Mouse (Mus musculus) cortical plate, adult 2 months (tissue): Measurements from ENCODE around the gene Cep68. TPM values are rescaled to one million over a fixed set of nuclear protein-coding genes. Genes with fewer than 3 reads are reported as not detected.

Source experiments
- H3K27ac ChIP-seq: fragments of 200-500 bp; 2 replicates; pipeline ENCODE4 v1.5.1; 2012; ENCODE audit warnings: low read length, control low read depth, inconsistent platforms; ENCODE audit not compliant: insufficient read depth
- H3K4me1 ChIP-seq: fragments of 200-500 bp; 2 replicates; pipeline ENCODE4 v1.6.1; 2011; ENCODE audit warnings: low read length; ENCODE audit not compliant: control insufficient read depth, insufficient read depth
- H3K4me3 ChIP-seq: fragments of 200-500 bp; 2 replicates; pipeline ENCODE4 v1.5.1; 2011; ENCODE audit warnings: mild to moderate bottlenecking, low read length, control low read depth; ENCODE audit not compliant: insufficient read depth
- CTCF ChIP-seq: fragments of 200-500 bp; IDR thresholded peaks from 2 replicates; pipeline ENCODE4 v1.5.1; 2011; ENCODE audit warnings: mild to moderate bottlenecking, control low read depth, low read length; ENCODE audit not compliant: insufficient read depth; ENCODE audit errors: extremely low read depth
- POLR2A ChIP-seq: fragments of 200-500 bp; IDR thresholded peaks from 2 replicates; pipeline ENCODE4 v1.6.1; 2011; ENCODE audit warnings: mild to moderate bottlenecking, low read length, control low read depth; ENCODE audit not compliant: insufficient read depth; ENCODE audit errors: extremely low read depth
- polyA plus RNA-seq: library from polyadenylated mRNA; depleted of rRNA; stranded (reverse); fragments of >200 nt; gene quantifications from 2 replicates; pipeline ENCODE4 v1.2.3, GENCODE M21; 2012; rRNA removed

Cep68 gene
- 17.3 and 17.8 TPM in 2 replicates for polyA plus RNA-seq

DNA sequence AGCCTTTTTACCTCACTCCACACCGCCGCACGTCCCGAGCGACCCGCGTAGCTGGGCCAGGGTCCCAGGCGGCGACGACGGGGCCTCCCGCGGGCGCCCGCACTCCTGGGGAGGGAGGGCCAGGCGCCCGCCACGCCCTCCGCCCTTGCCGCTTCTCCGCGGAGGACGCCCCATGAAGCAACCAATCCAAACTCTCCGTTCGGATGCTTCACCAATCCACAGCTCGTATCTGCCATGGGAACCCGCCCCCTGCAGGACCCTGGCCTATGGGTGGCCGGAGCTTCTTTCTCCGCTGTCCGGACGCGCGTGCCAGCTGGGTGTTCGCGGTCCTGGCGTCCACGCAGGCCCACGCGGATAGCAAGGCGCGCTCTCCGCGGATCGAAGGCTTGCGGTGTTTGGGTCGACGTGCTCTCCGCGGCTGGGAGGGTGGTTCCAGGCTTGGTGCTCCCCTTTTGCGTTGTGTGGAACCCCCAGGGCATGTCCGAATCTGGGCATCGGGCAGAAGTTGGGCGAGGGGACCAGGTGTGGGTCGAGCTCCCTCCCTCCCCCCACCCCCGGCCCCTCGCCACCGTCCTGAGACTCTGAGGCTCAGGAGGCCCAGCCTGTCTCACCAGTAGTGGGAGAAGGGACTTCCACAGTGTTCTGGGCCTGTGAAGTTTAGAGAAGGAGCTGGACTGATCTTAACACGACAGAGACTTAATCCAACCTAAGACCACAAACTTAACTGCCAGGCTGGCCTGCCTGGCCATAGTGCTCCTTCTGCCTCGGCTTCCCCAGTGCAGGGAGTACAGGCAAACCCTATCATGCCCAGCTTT lies at the start of gene Cep68:
Gene Cep68 (minus strand): TSS at position 134 of the 815 bp plus-strand sequence.
- peak within 1 kb of the TSS; percentile 69 for H3K27ac ChIP-seq
- TF ChIP-seq POLR2A = 0 out of 2 replicates have a peak, but pooled peaks have one; percentile 41
- no peak for TF ChIP-seq CTCF
- H3K4me3 ChIP-seq = peak within 1 kb of the TSS; percentile 57
- peaks cover 10% of the 10 kb centered on the region for H3K4me1 ChIP-seq

DNA sequence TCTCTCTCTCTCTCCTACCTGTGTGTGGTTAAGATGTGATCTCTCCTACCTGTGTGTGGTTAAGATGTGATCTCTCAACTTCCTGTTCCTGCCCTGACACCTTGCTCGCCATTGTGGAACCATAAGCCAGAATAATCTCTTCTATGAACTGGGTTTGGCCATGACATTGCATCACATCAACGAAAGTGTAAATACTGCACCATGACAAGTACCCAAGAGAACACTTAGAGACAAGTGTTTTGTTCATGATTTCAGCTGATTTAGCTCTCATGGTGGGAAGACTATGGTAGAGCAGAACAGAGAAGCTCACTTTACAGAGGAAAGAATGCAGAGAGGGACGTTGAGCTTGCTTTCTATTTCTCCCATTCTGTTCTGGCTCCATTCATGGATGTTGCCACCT lies 35.2 kb upstream of the Cep68 start:
- no peak for TF ChIP-seq CTCF
- no peak for TF ChIP-seq POLR2A
- no peak overlapping the region for H3K27ac ChIP-seq
- no peaks in the 10 kb centered on the region for H3K4me1 ChIP-seq
- no peak overlapping the region for H3K4me3 ChIP-seq

DNA sequence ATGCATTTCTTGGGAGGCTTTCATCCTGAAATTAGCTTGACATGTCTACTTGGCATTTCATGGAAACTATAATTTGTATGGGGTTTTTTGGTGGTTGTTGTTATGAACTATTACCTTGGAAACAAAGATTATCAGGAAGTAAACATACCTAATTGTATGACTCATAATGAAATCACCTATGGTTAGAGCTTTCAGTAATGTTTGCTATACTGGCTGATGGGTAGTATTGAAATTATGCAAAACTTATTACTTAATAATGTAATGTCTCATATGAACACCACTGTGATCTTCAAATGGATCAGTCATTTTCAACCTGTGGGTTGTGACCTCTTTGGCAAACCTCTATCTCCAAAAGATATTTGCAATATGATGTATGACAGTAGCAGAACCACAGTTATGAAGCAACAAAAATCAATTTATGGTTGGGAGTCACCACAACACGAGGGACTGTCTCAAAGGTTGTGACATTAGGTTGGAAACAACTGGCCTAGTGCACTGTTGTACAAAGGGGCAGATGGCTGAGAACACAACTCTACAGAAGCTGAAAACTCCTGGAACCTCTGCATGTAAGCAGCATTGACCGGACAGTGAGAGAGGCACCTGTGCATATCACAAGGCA lies 33.5 kb upstream of the Cep68 start:
- Histone ChIP-seq H3K4me3 (no peak overlapping the region), H3K4me1 (no peaks in the 10 kb centered on the region), H3K27ac (no peak overlapping the region)
- TF ChIP-seq POLR2A (no peak), CTCF (no peak)

DNA sequence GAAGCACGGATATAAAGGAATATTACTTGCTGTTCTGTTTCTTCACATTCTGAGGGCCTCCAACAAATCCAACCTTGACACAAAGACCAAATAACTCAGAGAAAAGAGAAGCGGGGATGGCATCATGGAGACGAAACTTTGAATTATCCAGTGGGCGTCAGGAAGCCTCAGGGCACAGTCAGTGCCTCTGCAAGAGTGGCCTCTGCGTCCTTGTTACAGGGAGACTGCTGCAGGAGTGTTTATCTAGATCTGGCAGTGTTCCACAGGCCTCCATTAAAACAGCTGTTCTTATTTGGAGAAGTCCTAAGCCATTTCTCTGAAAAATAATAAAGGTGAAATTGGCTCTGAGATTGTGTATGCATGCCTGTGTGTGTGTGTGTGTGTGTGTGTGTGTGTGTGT lies 31.8 kb upstream of the Cep68 start:
- Histone ChIP-seq H3K4me1 (no peaks in the 10 kb centered on the region), H3K4me3 (no peak overlapping the region), H3K27ac (no peak overlapping the region)
- TF ChIP-seq POLR2A (no peak), CTCF (no peak)

DNA sequence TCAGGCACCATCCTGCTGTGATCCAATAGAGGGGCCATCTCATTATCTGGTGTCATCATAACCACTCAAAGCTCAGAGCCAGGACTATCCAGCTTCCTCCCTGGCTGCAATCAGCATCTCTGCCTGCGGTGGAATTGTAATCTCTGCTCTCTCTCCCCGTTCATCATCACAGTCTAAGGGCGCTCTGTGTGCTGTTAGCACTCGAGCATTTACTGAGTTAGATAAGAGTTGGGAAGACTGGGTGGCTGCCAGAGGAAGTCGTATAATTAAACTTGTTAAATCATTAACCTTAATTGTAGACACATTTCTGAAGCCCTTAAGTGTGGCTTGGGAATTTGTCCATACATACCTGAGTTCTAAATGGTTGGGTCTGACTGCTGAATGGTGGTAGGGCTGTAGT lies 29.5 kb upstream of the Cep68 start:
- no peak overlapping the region for H3K27ac ChIP-seq
- no peaks in the 10 kb centered on the region for H3K4me1 ChIP-seq
- no peak overlapping the region for H3K4me3 ChIP-seq
- TF ChIP-seq POLR2A (no peak), CTCF (no peak)

DNA sequence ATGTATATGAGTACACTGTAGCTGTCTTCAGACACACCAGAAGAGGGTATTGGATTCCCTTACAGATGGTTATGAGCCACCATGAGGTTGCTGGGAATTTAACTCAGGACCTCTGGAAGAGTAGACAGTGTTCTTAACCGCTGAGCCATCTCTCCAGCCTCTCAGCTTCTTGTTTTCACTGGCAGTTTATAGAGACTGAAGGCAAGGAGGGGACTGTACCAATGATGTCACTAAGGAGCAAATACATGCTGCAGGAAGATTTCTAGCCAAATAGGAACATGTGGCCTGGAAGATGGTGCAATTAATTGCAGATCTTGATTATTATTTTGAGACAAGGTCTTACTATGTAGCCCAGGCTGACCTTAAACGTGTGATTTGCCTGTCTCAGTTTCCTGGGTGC lies 27.9 kb upstream of the Cep68 start:
- TF ChIP-seq POLR2A (no peak), CTCF (no peak)

DNA sequence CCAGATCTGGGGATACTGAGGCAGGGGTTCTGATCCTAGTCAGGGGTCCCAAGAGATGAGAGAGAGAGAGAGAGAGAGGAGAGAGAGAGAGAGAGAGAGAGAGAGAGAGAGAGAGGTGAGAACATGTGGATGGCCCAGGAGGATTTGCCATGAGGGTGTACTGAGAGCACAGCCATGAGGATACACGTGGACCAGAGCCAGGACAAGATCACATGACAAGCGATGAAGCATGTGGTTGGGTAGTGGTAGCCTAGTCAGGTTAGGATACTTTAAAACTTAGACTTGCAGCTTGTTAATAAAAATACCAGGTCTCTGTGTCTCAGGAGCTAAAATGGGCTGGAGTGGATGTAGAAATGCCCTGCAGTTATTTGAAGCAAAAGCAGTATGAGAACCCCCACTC lies 26.7 kb upstream of the Cep68 start:
- Histone ChIP-seq H3K27ac (no peak overlapping the region), H3K4me1 (no peaks in the 10 kb centered on the region), H3K4me3 (no peak overlapping the region)
- TF ChIP-seq POLR2A (no peak), CTCF (no peak)

More for the DNA sequence above, 27.9 kb upstream of the Cep68 start:
- no peak overlapping the region for H3K27ac ChIP-seq
- no peak overlapping the region for H3K4me3 ChIP-seq
- H3K4me1 ChIP-seq = no peaks in the 10 kb centered on the region

DNA sequence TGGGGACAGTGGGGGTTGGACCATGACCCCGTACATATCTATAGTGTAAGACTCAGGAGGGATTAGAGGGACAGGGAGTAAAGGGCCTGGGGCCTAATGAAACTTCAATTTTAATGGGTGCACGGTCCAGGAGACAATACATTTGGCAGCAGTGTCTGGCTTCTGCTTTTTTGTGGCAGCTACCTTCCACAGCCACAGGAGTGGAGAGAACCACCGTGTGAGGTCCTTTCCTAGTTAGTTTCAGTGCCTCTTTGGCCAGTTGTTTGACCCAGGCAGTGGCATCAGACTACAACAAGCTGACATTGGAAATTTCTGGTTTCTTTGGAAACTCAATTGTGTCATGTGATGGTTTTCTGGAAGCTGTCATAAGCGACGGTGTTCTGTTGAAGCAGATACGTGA lies 20.7 kb upstream of the Cep68 start:
- H3K4me3 ChIP-seq = no peak overlapping the region
- H3K4me1 ChIP-seq = no peaks in the 10 kb centered on the region
- H3K27ac ChIP-seq = no peak overlapping the region
- TF ChIP-seq POLR2A (no peak), CTCF (no peak)

DNA sequence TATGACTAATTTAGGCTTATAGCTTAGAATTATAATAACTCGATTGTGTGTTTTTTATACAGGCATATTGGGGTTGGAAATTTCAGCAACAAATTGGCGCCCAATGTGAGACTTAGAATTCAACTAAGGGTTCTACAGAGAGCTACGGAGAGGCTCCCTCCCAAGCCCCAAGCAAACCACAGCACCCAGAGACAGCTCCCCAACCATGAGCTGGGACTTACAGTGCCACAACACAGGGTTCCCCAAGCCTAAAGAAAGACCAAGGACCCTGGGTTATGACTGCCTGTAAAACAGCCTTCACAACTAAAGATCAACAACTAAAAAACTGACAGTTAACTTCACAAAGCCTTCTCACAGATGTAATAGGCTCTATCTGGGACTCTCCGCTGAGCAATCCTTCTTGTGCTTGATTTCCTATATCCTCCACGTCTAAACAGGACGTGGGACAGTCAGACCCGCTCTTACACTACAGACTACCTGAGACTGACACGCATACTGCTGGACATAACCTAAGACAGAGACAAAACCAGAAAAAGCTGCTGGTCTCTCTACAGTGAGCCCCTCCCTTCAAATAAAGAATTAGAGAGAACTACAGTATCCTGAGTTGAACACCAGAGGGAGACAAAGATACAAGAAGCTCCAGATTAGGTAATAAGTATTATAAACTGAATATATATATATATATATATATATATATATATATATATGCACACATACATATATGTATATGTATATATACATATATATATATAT lies 13.6 kb upstream of the Cep68 start:
- no peaks in the 10 kb centered on the region for H3K4me1 ChIP-seq
- no peak overlapping the region for H3K27ac ChIP-seq
- no peak overlapping the region for H3K4me3 ChIP-seq
- TF ChIP-seq POLR2A (no peak), CTCF (no peak)

DNA sequence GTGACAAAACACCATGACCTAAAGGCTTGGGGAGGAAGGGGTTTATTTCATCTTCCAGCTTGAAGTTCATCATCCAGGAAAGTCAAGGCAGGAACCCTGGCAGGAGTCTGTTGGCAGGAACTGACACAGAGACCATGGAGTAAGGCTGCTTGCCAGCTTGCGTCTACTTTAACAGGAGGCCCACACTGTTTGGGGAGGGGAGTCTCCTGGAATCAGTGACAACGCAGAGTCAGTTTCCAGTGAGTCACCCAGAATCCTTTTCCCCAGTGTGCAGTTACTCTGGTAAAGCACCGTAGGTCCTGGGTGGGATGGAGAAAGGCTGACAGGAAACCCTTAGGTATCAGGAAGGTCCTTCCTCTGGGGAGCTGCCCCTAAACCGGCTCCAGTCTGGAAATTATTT lies 5.6 kb upstream of the Cep68 start:
- Histone ChIP-seq H3K4me1 (no peaks in the 10 kb centered on the region), H3K27ac (no peak overlapping the region), H3K4me3 (no peak overlapping the region)
- TF ChIP-seq POLR2A (no peak), CTCF (no peak)
